Mouse (Mus musculus) macrophage (primary cell): ENCODE data around the gene Cpa1. TPM values are rescaled to one million over a fixed set of nuclear protein-coding genes. Genes with fewer than 3 reads are reported as not detected.

ENCODE experiments used
- H3K27ac ChIP-seq: fragments of 350-480 bp; formaldehyde crosslinking; 2 replicates; pipeline ENCODE4 v1.9.0; 2021
- H3K36me3 ChIP-seq: fragments of 350-480 bp; formaldehyde crosslinking; 2 replicates; pipeline ENCODE4 v1.9.0; 2021; ENCODE audit errors: inconsistent target
- H3K4me3 ChIP-seq: fragments of 350-480 bp; formaldehyde crosslinking; 2 replicates; pipeline ENCODE4 v1.9.0; 2021; ENCODE audit errors: inconsistent target
- H3K79me2 ChIP-seq: fragments of 350-480 bp; formaldehyde crosslinking; 2 replicates; pipeline ENCODE4 v1.9.0; 2021; ENCODE audit errors: inconsistent target
- WGBS: methylation state at CpG from one replicate; pipeline ENCODE4 v1.1.7; 2026; ENCODE audit warnings: inconsistent platforms; ENCODE audit not compliant: missing documents; 5-methylcytosine and 5-hydroxymethylcytosine counted together
- polyA plus RNA-seq: library from polyadenylated mRNA; stranded (reverse); fragments of 250-400 nt; gene quantifications from 3 replicates; pipeline ENCODE4 v1.2.4, GENCODE M21; 2018; ENCODE audit warnings: inconsistent platforms

Cpa1 gene
- polyA plus RNA-seq, 1 experiment from 2014 or later: not detected

DNA sequence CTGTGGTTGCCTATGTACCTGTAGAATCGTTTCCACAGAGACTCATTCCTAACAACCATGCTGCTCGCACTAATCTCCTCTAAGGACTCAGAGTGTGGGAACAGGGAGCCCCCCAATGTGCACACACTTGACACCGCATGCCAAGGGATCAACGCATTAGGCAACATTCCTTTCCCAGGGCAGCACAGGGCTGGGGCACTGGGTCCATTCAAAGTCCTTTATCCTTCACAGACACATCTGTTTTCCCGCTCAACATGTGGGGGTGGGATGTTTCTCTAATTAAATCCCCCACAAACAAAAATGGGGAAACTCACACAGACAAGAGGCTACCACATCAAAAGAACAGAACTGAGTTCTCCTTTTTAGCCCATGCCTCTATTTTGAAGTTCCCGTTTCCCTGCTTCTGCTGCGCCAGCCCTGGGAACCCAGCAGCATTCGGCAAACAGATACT is 22.5 kb upstream of the Cpa1 start:
- under 1% methylated on average over 8 of the region's 8 CpGs for WGBS
- Histone ChIP-seq H3K79me2 (no peaks in the 10 kb centered on the region), H3K4me3 (no peak overlapping the region), H3K36me3 (no peaks in the 10 kb centered on the region), H3K27ac (no peak overlapping the region)

DNA sequence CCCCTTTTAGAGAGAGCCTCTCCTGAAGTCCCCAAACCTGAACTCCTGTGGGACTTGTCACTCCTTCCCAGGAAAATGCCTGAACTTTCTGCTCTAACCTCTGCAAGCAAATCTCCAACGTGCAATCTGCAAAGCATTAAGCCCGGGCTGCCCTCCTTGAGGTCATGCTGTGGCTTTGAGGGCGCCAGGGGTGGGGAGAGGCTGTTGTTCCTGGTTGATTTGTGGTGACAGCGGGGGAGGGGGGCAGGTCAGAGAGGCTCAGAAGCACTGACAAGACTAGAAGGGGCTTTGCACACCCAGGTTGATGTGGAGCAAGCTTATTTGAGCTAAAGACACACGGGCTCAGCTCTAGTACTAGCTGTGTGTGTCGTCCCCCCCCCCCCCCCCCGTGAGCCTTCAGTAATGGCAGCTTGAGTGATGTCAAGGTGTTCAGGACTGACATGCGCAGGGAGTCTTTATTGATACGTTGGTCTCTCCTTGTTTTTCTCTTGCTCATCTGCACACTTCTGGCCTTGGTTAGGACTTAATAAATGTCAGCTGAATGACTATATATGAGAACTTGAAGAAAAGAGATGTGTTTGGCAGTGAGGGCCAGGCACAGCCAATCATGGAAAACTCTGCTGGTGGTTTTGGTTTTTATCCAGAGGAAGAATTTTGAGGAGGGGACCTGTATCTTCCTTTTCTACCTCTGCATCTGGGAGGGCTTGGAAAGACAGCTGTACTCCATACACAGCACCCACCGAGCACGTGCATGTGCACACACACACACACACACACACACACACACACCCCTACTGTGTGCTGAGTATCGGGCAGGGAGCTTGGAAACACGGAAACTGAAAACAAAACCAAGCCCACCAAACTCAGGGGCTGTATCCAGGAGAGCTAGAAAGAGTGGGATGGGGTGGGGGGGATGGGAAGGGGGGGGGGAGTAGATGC is 21.7 kb upstream of the Cpa1 start:
- Histone ChIP-seq H3K79me2 (no peaks in the 10 kb centered on the region), H3K27ac (no peak overlapping the region), H3K36me3 (no peaks in the 10 kb centered on the region), H3K4me3 (no peak overlapping the region)
- 4% methylated on average over 13 of the region's 13 CpGs for WGBS

DNA sequence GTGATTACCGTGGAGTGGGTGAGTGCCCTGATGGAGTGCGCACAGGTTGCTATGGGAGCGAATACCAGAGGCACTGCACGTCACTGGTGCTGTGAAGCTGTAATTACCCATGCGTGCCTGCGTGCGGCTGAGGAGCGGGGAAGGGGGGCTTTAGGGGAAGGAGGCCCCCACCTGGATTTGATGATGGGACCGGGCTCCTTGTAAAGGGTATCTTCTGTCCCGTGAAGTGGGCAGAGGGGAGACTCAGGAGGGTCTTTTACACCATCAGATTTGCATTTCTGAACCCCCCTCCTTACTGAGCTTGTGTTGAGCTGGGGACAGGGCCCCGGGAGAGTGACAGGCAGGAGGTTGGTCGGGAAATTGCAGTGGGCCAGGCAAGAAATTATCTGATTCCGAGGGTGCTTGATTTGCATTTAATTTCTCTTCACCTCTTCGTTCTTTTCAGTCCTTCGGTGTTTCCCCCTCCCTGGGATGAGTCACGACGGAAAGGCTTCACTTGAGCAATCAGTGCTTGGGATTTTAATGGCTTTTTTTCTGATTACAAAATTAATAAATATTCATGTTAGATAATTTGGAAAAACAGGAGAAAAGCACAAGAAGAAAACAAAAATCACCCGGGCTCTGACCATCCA is 20.9 kb upstream of the Cpa1 start:
- no peak overlapping the region for H3K4me3 ChIP-seq
- 16% methylated on average over 18 of the region's 18 CpGs for WGBS
- H3K27ac ChIP-seq: no peak overlapping the region
- no peaks in the 10 kb centered on the region for H3K36me3 ChIP-seq
- H3K79me2 ChIP-seq: no peaks in the 10 kb centered on the region

DNA sequence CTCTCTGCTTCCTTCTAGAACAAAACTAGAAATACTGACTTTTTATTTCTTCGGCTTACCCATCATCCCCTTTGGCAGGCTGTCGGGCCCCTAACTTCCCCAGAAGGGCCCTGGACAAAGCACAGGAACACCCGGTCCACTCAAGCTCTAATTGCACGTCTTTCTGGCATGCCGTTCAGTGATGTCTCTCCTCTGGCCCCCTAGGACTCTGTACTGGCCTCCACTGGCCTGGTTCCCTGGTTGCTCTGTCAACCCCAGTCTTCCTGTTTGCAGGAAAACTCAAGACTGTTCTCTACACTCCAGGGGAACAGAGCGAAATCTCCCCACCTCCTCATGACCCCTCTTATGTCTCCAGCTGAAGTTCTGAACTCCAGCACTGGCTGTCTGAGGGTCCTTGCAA is 20.3 kb upstream of the Cpa1 start:
- H3K36me3 ChIP-seq: no peaks in the 10 kb centered on the region
- no peak overlapping the region for H3K27ac ChIP-seq
- H3K79me2 ChIP-seq: no peaks in the 10 kb centered on the region
- 50% methylated on average over 6 of the region's 6 CpGs for WGBS
- H3K4me3 ChIP-seq: no peak overlapping the region

DNA sequence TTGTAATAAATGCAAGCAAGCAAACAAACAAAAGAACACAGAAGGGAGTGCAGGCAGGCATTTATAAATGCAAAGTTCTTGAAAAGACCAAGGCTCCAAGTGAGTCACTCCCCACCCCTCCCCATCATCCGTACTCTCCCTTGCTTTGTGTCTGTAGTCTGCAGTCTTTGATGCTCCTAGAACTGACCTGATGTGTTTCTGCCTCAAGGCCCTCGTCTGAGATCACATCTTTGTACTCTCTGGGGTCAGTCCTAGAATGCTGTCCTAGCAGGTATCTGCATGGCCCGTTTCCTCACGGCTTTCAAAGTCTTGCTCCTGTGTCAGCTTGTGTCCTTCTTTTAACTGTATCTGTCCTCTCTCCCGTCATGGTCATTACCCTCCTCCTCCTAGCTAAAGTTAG is 19.4 kb upstream of the Cpa1 start:
- Histone ChIP-seq H3K27ac (no peak overlapping the region), H3K4me3 (no peak overlapping the region), H3K79me2 (no peaks in the 10 kb centered on the region), H3K36me3 (no peaks in the 10 kb centered on the region)
- 95% methylated on average over 5 of the region's 5 CpGs for WGBS

DNA sequence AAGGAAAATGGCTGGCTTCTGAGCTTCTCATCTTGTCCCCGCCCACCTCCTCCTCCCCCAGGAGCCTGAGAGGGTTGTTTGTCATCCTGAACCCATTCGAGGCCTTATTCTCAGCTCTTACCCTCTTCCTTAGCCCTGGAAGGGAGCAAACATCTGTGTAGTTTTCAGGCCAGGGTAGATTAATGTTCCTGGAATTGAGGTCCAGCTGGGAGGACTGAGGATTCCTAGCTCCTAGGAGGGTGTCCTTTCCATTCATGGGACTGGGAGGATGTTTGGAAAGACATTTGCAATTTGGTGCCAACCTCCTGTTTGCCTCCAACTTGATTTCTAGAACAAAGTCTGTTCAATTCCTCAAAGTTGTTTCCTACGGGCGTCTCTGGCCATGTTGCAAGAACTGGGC is 18.4 kb upstream of the Cpa1 start:
- no peaks in the 10 kb centered on the region for H3K36me3 ChIP-seq
- 81% methylated on average over 4 of the region's 4 CpGs for WGBS
- no peaks in the 10 kb centered on the region for H3K79me2 ChIP-seq
- H3K27ac ChIP-seq: no peak overlapping the region
- H3K4me3 ChIP-seq: no peak overlapping the region

DNA sequence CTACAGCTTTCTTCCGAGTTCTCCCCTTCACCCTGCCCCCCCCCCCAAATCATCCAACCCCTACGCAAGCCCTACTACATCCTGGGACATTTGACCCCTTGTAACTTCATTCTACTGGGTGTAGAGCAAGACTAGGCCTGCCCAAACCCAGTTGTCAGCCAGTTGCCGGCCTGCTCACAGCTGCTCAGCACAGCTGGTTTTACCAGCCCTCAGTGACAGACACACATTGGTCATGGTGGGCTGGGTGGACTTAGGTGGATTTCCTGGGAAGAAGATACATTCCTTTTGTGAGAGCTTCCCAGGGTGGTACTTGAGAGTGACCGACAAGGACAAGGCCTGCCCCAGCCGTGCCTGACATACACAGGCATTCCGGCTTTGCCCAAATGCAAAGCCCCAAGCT is 18.0 kb upstream of the Cpa1 start:
- no peak overlapping the region for H3K4me3 ChIP-seq
- no peaks in the 10 kb centered on the region for H3K79me2 ChIP-seq
- H3K36me3 ChIP-seq: no peaks in the 10 kb centered on the region
- no peak overlapping the region for H3K27ac ChIP-seq
- 93% methylated on average over 6 of the region's 6 CpGs for WGBS

DNA sequence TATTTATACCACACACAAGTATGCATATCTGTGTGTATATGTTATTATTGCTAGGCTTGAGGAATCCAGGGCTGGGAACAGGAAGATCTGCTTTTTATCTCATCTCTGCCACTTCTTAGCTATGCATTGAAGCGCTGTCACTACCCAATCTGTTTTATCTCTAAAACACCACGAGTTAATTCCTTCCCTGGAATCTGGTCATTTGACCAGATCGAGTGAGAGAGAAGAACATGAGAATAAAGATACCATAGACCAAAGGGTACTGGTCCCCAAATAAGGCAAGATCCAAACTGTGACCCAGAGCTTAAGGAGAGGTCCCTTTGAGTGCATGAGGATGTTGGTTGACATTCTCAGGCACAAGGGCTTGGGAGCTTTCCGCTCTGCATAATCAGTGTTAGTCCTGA is 17.0 kb upstream of the Cpa1 start:
- WGBS: 74% methylated on average over 4 of the region's 4 CpGs
- H3K36me3 ChIP-seq: no peaks in the 10 kb centered on the region
- H3K4me3 ChIP-seq: no peak overlapping the region
- H3K79me2 ChIP-seq: no peaks in the 10 kb centered on the region
- no peak overlapping the region for H3K27ac ChIP-seq

DNA sequence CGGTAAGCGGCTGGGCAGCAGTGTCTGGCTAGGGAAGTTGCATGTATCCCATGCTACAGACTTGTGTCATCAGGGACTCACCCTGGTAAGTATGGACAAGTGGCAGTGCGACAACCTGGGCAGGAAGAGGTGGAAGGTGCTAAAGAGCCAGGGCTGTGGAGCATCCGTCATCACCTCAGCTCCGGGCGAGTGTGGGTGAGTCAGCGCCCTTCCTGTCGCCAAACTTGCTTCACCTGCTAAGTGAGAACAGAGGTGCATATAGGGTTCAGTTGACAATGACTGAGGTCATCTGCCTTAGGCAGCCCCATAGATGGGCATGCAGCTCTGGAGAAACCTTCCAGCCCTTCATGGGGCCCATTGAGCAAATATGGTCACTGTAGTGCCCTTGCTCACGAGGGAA is 14.3 kb upstream of the Cpa1 start:
- no peaks in the 10 kb centered on the region for H3K79me2 ChIP-seq
- no peak overlapping the region for H3K27ac ChIP-seq
- no peak overlapping the region for H3K4me3 ChIP-seq
- 84% methylated on average over 9 of the region's 9 CpGs for WGBS
- H3K36me3 ChIP-seq: no peaks in the 10 kb centered on the region

DNA sequence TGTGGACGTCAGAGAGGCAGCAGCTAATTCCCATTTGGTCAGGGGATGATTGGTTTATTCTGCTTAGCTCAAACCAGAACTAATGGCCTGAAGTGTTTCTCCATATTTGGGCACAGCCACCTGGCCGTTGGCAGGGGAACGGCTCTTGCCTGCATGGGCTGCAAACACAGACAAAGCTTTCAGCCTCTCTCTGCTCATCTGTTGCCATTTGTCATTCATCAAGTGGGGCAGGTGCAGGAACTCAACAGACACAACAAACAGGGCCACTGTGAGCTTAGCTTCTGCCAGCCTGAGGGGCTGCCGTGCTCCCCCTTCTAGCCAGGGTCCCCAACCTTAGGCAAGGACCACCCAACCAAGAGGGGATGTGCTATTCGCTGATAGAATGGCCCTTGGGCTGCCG is 10.9 kb upstream of the Cpa1 start:
- WGBS: 97% methylated on average over 6 of the region's 6 CpGs
- Histone ChIP-seq H3K4me3 (no peak overlapping the region), H3K79me2 (no peaks in the 10 kb centered on the region), H3K27ac (no peak overlapping the region), H3K36me3 (no peaks in the 10 kb centered on the region)

DNA sequence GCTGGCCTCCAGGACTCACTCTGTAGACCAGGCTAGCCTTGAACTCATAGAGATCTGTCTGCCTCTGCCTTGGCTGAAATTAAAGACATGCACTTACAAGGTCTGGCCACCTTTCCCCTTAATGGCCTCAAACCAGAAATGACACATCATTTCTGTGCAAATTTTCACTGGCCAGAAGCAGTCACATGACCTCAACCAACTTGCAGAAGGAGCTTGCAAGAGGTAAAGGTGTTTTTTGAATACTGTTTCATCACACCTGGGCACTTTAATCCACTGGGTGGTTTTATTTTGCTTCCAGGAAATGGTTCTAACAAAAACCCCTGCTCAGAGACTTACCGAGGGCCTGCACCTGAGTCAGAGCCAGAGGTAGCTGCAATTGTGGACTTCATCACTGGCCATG is 9.0 kb upstream of the Cpa1 start:
- H3K27ac ChIP-seq: no peak overlapping the region
- WGBS: 73% methylated on average over 1 of the region's 1 CpGs
- no peaks in the 10 kb centered on the region for H3K36me3 ChIP-seq
- H3K4me3 ChIP-seq: no peak overlapping the region
- no peaks in the 10 kb centered on the region for H3K79me2 ChIP-seq

DNA sequence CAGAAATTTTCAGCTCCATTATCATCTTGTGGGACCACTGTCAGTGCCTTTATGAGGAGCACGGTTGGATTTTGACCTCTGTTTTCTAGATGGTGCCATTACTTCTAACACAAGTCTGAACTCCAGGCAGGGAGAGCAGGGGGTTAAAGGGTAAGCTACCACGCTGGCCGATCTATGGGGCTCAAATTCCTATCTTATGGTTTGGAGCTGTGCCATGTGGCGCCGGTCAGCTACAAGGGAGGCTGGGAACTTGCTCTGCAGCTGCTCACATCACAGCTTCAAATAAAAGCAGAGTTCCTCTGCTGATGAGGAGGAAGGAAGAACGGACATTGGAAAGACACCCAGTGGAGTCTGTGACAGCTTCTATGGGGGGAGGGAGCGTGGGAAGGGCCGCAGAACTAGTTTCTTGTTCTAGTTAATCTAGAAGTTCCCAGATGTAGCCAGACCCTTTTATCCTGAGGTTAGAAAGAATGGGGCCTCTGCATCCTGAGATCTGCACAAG is 3.6 kb upstream of the Cpa1 start:
- H3K36me3 ChIP-seq: no peaks in the 10 kb centered on the region
- no peaks in the 10 kb centered on the region for H3K79me2 ChIP-seq
- WGBS: 68% methylated on average over 8 of the region's 8 CpGs
- no peak overlapping the region for H3K27ac ChIP-seq
- H3K4me3 ChIP-seq: no peak overlapping the region

DNA sequence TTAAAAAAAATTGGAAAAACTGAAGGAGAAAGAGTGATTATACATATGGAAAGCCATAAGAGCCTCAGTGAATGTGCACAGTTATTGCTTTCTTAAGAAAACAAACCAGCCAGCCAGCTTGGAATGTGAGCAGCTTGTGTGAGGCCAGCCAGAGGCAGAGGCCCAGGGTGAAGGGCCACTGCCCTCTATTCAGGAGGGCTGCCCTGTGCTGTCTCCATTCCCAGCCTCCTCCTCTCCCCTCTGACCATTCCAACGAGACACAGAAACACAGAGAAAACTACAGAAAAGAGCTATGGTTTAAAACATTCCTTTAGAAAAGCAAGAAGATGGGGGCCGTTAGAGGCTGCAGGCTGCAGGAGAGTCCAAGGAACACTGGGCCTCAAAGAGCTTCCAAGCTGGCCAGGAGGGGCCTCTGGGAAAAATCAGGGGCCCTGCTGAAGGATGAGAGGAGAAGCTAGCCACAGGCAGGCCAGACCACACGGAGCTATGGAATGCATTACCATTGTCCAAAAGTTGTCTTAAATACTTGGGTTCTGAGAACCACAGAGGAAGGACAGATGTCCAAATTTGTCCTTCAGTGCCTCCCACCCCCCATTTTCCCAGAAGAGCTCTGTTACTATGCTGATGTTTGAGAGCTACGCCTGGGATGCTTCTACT is 2.7 kb upstream of the Cpa1 start:
- Histone ChIP-seq H3K4me3 (no peak overlapping the region), H3K79me2 (no peaks in the 10 kb centered on the region), H3K27ac (no peak overlapping the region), H3K36me3 (no peaks in the 10 kb centered on the region)
- WGBS: 91% methylated on average over 4 of the region's 4 CpGs

DNA sequence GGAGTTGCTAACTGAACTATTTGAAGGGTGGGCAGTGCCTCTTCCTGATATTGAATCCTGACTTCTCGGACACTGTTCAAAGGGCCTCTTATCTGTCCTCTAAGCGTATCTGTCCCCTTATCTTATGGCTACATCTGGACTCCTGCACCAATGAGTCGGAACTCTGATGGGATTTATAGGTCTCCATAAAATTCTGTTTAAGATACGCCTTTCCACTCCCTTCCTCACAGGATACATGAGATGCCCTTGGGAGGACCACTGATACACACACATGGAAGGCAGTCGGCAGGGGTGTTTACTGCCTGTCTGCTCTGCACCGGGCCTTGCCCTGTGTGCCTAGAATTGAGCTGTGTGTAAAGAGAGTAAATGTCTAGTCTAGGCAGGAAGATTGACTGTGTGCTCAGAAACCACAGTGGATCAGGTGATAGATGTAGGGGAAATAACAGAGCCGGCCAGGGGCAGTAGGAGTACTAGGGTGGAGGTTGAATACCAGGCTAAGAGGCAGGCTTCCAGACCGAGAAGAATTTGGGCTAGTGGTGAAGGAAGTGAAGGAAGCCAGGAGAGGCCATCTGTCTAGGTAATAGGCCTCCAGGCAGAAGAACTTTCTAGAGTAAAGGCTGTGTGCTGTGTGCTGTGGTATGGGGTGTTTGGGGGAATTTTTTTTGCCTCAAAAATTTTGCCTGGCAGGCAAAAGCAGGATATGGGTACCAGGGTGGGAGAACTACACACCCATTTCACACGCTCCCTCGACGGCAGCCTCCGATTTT is 4.9 kb downstream of the Cpa1 start:
- no peak overlapping the region for H3K27ac ChIP-seq
- no peaks in the 10 kb centered on the region for H3K79me2 ChIP-seq
- H3K36me3 ChIP-seq: no peaks in the 10 kb centered on the region
- WGBS: 66% methylated on average over 12 of the region's 12 CpGs
- no peak overlapping the region for H3K4me3 ChIP-seq
